Comparison of ENCODE assay signal across 9 mouse cellular contexts in genomic region chr2:127341159-127341558, GRCm38 (mm10). TPM values are rescaled to one million over a fixed set of nuclear protein-coding genes. Genes with fewer than 3 reads are reported as not detected.
DNase-seq lines count a peak whose midpoint lies in the region; ATAC-seq and TF ChIP-seq lines count a peak whose summit lies in the region.
"Had no signal": no experiment of that assay in that cellular context is flagged by ENCODE, and none has a peak within 500 bp of the region (broad histone marks: within the 10 kb centered on the region; RNA-seq: fewer than 3 reads in every experiment).

No protein-coding gene starts in this region.

- TF ChIP-seq POLR2A in testis, adult 2 months (IDR thresholded peaks at IDR 0.05; ENCODE audit: control insufficient read depth, low read depth, low read length), result no peak
- no peak for TF ChIP-seq POLR2A in lung, adult 2 months (IDR thresholded peaks at IDR 0.05; ENCODE audit: borderline replicate concordance, extremely low read depth, low read depth, low read length)

- H3K27ac ChIP-seq in testis, adult 2 months (ENCODE audit: control insufficient read depth, insufficient read depth, low read depth, low read length), result no peak overlapping the region
- H3K27ac ChIP-seq in embryonic facial prominence, embryonic 10.5 days (replicated peaks), result no peak overlapping the region
- H3K27ac ChIP-seq in kidney, embryonic 14.5 days (ENCODE audit: low read depth, low read length), result no peak overlapping the region

- no peak for ATAC-seq in CD4-positive, CD25-positive, alpha-beta regulatory T cell, adult 4 months
- ATAC-seq in kidney, embryonic 14.5 days (ENCODE audit: low FRiP score, low TSS enrichment), result 0 out of 2 replicates have a peak, but pooled peaks have one; percentile 45

- H3K4me1 ChIP-seq in testis, adult 2 months (ENCODE audit: control insufficient read depth, insufficient read depth, low read length), result peaks cover 5% of the 10 kb centered on the region
- H3K4me1 ChIP-seq in embryonic facial prominence, embryonic 10.5 days, result peaks cover 17% of the 10 kb centered on the region
- H3K4me1 ChIP-seq in kidney, embryonic 14.5 days (ENCODE audit: control insufficient read depth, insufficient read depth, low read length), result peaks cover 17% of the 10 kb centered on the region; the same call in 1 of the 2 replicates
- H3K4me1 ChIP-seq in lung, adult 2 months (ENCODE audit: control insufficient read depth, insufficient read depth, low read length), result no peaks in the 10 kb centered on the region

- H3K4me2 ChIP-seq in kidney, embryonic 14.5 days (replicated peaks; ENCODE audit: low read depth, low read length), result no peak overlapping the region

- H3K36me3 ChIP-seq in testis, adult 2 months (ENCODE audit: control insufficient read depth, insufficient read depth, low read length), result no peaks in the 10 kb centered on the region
- H3K36me3 ChIP-seq in embryonic facial prominence, embryonic 10.5 days (replicated peaks), result no peaks in the 10 kb centered on the region
- H3K36me3 ChIP-seq in kidney, embryonic 14.5 days (ENCODE audit: control insufficient read depth, insufficient read depth, low read length), result no peaks in the 10 kb centered on the region

- WGBS in embryonic facial prominence, embryonic 10.5 days, result 17% methylated on average over 3 of the region's 3 CpGs
- WGBS in kidney, embryonic 14.5 days, result 9% methylated on average over 3 of the region's 3 CpGs
- 5% methylated on average over 3 of the region's 3 CpGs for WGBS in lung, adult 2 months

- H3K9ac ChIP-seq in kidney, embryonic 14.5 days (ENCODE audit: low read depth, low read length), result no peak overlapping the region

- no peak overlapping the region for H3K4me3 ChIP-seq in testis, adult 2 months (ENCODE audit: control insufficient read depth, low read depth, low read length)
- no peak overlapping the region for H3K4me3 ChIP-seq in embryonic facial prominence, embryonic 10.5 days
- no peak overlapping the region for H3K4me3 ChIP-seq in kidney, embryonic 14.5 days (ENCODE audit: low read length)
- H3K4me3 ChIP-seq in lung, adult 2 months (replicated peaks; ENCODE audit: extremely low read depth, low read depth, low read length), result no peak overlapping the region
- H3K4me3 ChIP-seq: megakaryocyte, embryonic 14.5 days had no signal

- H3K9me3 ChIP-seq in embryonic facial prominence, embryonic 10.5 days, result no peaks in the 10 kb centered on the region
- no peaks in the 10 kb centered on the region for H3K9me3 ChIP-seq in kidney, embryonic 14.5 days (ENCODE audit: control insufficient read depth, low read length)
- H3K9me3 ChIP-seq: megakaryocyte, embryonic 14.5 days had no signal

- no peaks in the 10 kb centered on the region for H3K27me3 ChIP-seq in testis, adult 2 months (ENCODE audit: control insufficient read depth, insufficient read depth, low read length)
- H3K27me3 ChIP-seq in embryonic facial prominence, embryonic 10.5 days (replicated peaks; ENCODE audit: low read depth, poor library complexity, severe bottlenecking), result peaks cover 36% of the 10 kb centered on the region
- no peaks in the 10 kb centered on the region; the same call in 1 of the 2 replicates for H3K27me3 ChIP-seq in kidney, embryonic 14.5 days (ENCODE audit: control insufficient read depth, insufficient read depth, low read length)

- peak; percentile 86 for DNase-seq in CD4-positive, CD25-positive, alpha-beta regulatory T cell, adult 2 months (ENCODE audit: low read depth, low spot score)
- no peak for DNase-seq in testis, postnatal 14 days (ENCODE audit: low spot score)
- peak; percentile 77 for DNase-seq in embryonic facial prominence, embryonic 10.5 days (ENCODE audit: low spot score)
- peak; percentile 47 for DNase-seq in lung, adult 2 months
- DNase-seq in retina, postnatal 7 days (ENCODE audit: low read depth, low spot score), result peak; percentile 39

- peak; percentile 63; the same call in 1 of the 2 replicates for TF ChIP-seq CTCF in testis, adult 2 months (IDR thresholded peaks at IDR 0.05; ENCODE audit: control insufficient read depth, insufficient read depth, insufficient replicate concordance, low read depth, low read length)
- peak; percentile 88 for TF ChIP-seq CTCF in lung, adult 2 months (IDR thresholded peaks at IDR 0.05; ENCODE audit: insufficient read depth, low read length)

RNA-seq across cellular contexts. Expression of gene Astl, which starts 2.7 kb away (rescaled TPM):
- under 1 TPM; 0.22 to 0.42 TPM for polyA plus RNA-seq in CD4-positive, CD25-positive, alpha-beta regulatory T cell, adult 4 months (2017; shearing (Covaris generic))
- not detected in 2 replicates for polyA plus RNA-seq in testis, adult 2 months (2012; rRNA removed)
- polyA plus RNA-seq in embryonic facial prominence, embryonic 10.5 days (2016; fragmentation: Nextera tagmentation; extraction: Ambion mirVana), result 0.09 and 0.15 TPM in 2 replicates
- not detected in 2 replicates for polyA plus RNA-seq in kidney, embryonic 14.5 days (2014; fragmentation: Nextera tagmentation; extraction: Ambion mirVana)
- polyA plus RNA-seq in lung, adult 2 months (2012; rRNA removed), result not detected in 2 replicates

RNA-seq across cellular contexts. Expression of gene Dusp2, which starts 5.2 kb away (rescaled TPM):
- 10 to 100 TPM; 20.1 to 45.4 TPM for polyA plus RNA-seq in CD4-positive, CD25-positive, alpha-beta regulatory T cell, adult 4 months (2017; shearing (Covaris generic))
- polyA plus RNA-seq in testis, adult 2 months (2012; rRNA removed), result 6.7 and 9.6 TPM in 2 replicates
- 3.3 and 3.6 TPM in 2 replicates for polyA plus RNA-seq in embryonic facial prominence, embryonic 10.5 days (2016; fragmentation: Nextera tagmentation; extraction: Ambion mirVana)
- polyA plus RNA-seq in kidney, embryonic 14.5 days (2014; fragmentation: Nextera tagmentation; extraction: Ambion mirVana), result 13.0 and 14.2 TPM in 2 replicates
- polyA plus RNA-seq in lung, adult 2 months (2012; rRNA removed), result 5.2 and 6.3 TPM in 2 replicates

RNA-seq across cellular contexts. Expression of gene Adra2b, which starts 21.8 kb away (rescaled TPM):
- not detected for polyA plus RNA-seq in CD4-positive, CD25-positive, alpha-beta regulatory T cell, adult 4 months (2017; shearing (Covaris generic))
- polyA plus RNA-seq in testis, adult 2 months (2012; rRNA removed), result 0.16 and 0.17 TPM in 2 replicates
- polyA plus RNA-seq in embryonic facial prominence, embryonic 10.5 days (2016; fragmentation: Nextera tagmentation; extraction: Ambion mirVana), result 1.9 and 2.2 TPM in 2 replicates
- 0.69 and 1.8 TPM in 2 replicates for polyA plus RNA-seq in kidney, embryonic 14.5 days (2014; fragmentation: Nextera tagmentation; extraction: Ambion mirVana)
- 0.48 and 0.51 TPM in 2 replicates for polyA plus RNA-seq in lung, adult 2 months (2012; rRNA removed)
